Mouse (Mus musculus): ENCODE data around the gene Gm20388. TPM values are rescaled to one million over a fixed set of nuclear protein-coding genes. Genes with fewer than 3 reads are reported as not detected.

Gene Gm20388
- polyA plus RNA-seq, 1 experiment from 2014 or later, result not detected

DNA sequence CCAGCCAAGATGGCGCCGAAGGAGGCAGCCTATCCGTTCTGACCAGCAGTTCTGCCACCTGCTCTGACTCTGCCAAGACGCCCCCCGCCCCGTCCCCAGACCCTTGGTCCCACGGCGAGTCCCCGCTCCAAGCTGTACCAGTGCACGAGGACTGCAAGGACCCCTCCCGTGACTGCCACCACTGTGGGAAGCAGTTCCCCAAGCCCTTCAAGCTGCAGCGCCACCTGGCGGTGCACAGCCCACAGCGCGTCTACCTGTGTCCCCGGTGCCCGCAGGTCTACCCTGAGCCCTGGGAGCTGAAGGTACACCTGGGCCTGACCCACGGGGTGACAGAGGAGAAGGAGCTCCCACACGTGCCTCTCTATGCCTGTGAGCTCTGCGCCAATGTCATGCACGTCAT is 2358.8 kb downstream of the Gm20388 start:
- Histone ChIP-seq H3K27me3 (replicated peaks) (peaks cover 73% of the 10 kb centered on the region), H3K4me1 (peaks cover 46% of the 10 kb centered on the region), H3K36me3 (no peaks in the 10 kb centered on the region), H3K27ac (no peak overlapping the region), H3K4me3 (peak overlapping the region; percentile 56), H3K9me3 (replicated peaks) (no peaks in the 10 kb centered on the region), H3K9ac (peak overlapping the region; percentile 69), H3K4me2 (peak overlapping the region; percentile 81)
- 2% methylated on average over 21 of the region's 21 CpGs for WGBS (ENCODE audit: insufficient replicate concordance)
- ATAC-seq, result peak; percentile 36; the same call in 1 of the 2 replicates

- H3K4me3 ChIP-seq, result no peak overlapping the region
- 74% methylated on average over 7 of the region's 7 CpGs for WGBS (ENCODE audit: insufficient replicate concordance)
- ATAC-seq, result no peak
- no peak overlapping the region for H3K4me2 ChIP-seq
- H3K9me3 ChIP-seq (replicated peaks), result no peaks in the 10 kb centered on the region
- peaks cover 54% of the 10 kb centered on the region for H3K4me1 ChIP-seq
- H3K9ac ChIP-seq, result no peak overlapping the region
- H3K27me3 ChIP-seq (replicated peaks), result peaks cover 61% of the 10 kb centered on the region
- H3K27ac ChIP-seq, result no peak overlapping the region
- H3K36me3 ChIP-seq, result no peaks in the 10 kb centered on the region
Measured at GRCm38 (mm10) chr8:122270555-122270954, 2359.9 kb downstream of the Gm20388 start.

GRCm38 (mm10) chr8:122273152-122273551 is 2362.5 kb downstream of the Gm20388 start:
- Histone ChIP-seq H3K27me3 (replicated peaks) (peaks cover 35% of the 10 kb centered on the region), H3K27ac (peak overlapping the region; percentile 68), H3K36me3 (no peaks in the 10 kb centered on the region), H3K4me2 (peak overlapping the region; percentile 35; the same call in 1 of the 2 replicates), H3K9me3 (replicated peaks) (no peaks in the 10 kb centered on the region), H3K9ac (peak overlapping the region; percentile 56), H3K4me1 (peaks cover 80% of the 10 kb centered on the region), H3K4me3 (no peak overlapping the region)
- ATAC-seq, result peak; percentile 69
- 8% methylated on average over 5 of the region's 5 CpGs for WGBS (ENCODE audit: insufficient replicate concordance)

- no peak overlapping the region for H3K4me3 ChIP-seq
- WGBS (ENCODE audit: insufficient replicate concordance), result 27% methylated on average over 7 of the region's 7 CpGs
- H3K36me3 ChIP-seq, result no peaks in the 10 kb centered on the region
- H3K9me3 ChIP-seq (replicated peaks), result no peaks in the 10 kb centered on the region
- H3K27me3 ChIP-seq (replicated peaks), result peaks cover 28% of the 10 kb centered on the region
- H3K4me2 ChIP-seq, result peak overlapping the region; percentile 35
- peak; percentile 73 for ATAC-seq
- H3K9ac ChIP-seq, result peak overlapping the region; percentile 56
- peak overlapping the region; percentile 68 for H3K27ac ChIP-seq
- H3K4me1 ChIP-seq, result peaks cover 82% of the 10 kb centered on the region
Measured at GRCm38 (mm10) chr8:122273826-122274225, 2363.2 kb downstream of the Gm20388 start.

DNA sequence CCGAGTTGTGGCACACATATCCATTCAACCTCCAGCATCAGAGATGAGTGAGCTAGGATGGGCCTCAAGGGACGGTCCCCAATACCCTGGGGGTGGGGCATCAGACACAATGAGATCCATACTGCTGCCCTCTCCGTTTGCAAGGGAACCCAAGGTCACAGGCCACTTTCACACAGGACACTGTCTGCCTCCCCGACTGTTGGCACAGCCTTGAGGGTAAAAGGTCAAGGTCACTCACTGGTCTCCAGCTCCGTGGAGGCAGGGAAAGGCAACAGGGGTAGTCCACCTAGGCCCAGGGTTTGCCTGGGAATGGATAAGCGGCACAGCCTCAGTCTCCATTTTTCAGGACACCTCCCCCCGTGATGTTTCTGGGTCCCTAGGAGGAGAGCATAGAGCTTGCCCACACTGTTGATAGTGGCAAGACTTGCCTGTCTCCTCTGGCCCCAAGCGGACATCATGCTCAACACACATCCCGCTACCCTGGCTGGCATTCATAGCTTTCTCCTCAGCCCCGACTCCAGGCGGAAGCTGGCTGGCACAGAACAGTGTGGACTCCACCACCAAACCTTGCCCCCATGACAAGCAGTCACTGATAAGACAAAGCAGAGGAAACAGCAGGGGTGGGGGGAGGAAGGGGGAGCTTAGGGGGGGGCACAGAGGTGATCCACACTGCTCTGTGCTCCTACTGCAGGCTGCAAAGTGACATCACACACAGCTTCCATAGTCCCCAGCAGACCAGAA is 2364.2 kb downstream of the Gm20388 start:
- Histone ChIP-seq H3K27ac (peak overlapping the region; percentile 68), H3K4me2 (no peak overlapping the region), H3K4me1 (peaks cover 82% of the 10 kb centered on the region), H3K9ac (peak overlapping the region; percentile 56), H3K27me3 (replicated peaks) (peaks cover 22% of the 10 kb centered on the region), H3K36me3 (no peaks in the 10 kb centered on the region), H3K9me3 (replicated peaks) (no peaks in the 10 kb centered on the region), H3K4me3 (no peak overlapping the region)
- 61% methylated on average over 11 of the region's 11 CpGs for WGBS (ENCODE audit: insufficient replicate concordance)
- no peak for ATAC-seq

DNA sequence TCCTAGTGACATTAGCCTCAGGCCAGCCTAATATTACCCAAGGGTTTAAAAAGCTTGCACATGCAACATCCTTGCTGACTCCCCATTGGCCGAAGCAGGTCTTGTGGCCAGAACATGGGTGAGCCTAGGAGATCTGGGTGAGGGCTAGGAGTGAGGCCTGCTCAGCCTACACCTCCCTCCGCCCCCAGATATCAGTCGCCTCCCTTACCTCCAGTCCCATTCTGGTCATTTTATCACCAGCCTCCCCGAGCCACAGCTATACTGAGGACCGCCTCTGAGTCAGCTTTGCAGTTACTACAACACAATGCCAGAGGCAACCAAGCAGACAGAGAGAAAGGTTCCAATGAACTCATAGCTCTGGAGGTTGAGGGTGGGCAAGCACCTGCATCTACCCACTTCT is 2365.7 kb downstream of the Gm20388 start:
- Histone ChIP-seq H3K27me3 (replicated peaks) (peaks cover 8% of the 10 kb centered on the region; the same call in 1 of the 2 replicates), H3K27ac (peak overlapping the region; percentile 78), H3K9ac (peak overlapping the region; percentile 17; the same call in 1 of the 2 replicates), H3K4me3 (no peak overlapping the region), H3K9me3 (replicated peaks) (no peaks in the 10 kb centered on the region), H3K4me2 (peak overlapping the region; percentile 10; the same call in 1 of the 2 replicates), H3K4me1 (peaks cover 94% of the 10 kb centered on the region), H3K36me3 (no peaks in the 10 kb centered on the region)
- 58% methylated on average over 5 of the region's 5 CpGs for WGBS (ENCODE audit: insufficient replicate concordance)
- peak; percentile 50 for ATAC-seq

DNA sequence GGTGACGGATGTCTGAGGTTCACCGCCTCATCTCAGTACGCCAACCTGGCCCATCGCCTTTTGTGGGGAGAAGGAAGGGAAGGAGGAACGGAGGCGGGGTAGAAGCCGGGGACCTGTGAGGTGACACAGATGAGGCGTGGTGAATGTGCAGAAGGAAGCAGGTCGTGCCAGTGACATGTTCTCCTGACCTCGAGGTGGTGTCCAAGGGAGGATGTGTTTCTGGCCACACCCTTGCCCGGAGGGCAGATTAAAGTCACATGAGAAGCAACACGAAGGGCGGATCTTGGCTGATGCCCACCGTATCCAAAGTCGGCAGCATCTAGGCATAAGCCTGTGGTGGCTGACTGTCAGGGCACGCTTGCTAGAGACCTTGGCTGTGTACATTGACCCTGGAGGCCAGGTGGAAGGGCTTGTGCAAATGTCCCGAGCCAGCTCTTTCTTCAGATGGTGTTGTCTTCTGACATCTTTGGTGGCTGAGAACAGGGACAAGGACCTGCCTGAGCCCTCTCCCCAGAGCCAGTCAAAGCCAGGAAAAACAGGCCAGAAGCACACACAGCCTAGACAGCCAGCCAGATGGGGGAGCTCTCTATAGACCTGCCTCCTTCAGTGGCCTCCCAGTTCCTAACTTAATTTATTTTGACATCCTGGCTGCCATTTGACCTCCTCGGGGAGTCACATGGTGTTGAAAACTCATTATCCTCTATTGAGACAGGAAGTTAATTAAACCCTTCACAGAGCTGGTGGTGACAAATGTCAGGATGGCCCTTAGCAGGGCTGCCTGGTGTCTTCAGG is 2366.8 kb downstream of the Gm20388 start:
- Histone ChIP-seq H3K9me3 (replicated peaks) (no peaks in the 10 kb centered on the region), H3K9ac (peak overlapping the region; percentile 28), H3K27ac (peak overlapping the region; percentile 78), H3K4me3 (no peak overlapping the region), H3K4me2 (no peak overlapping the region), H3K27me3 (replicated peaks) (no peaks in the 10 kb centered on the region), H3K36me3 (no peaks in the 10 kb centered on the region), H3K4me1 (peaks cover 87% of the 10 kb centered on the region)
- 71% methylated on average over 18 of the region's 18 CpGs for WGBS (ENCODE audit: insufficient replicate concordance)
- ATAC-seq, result no peak

DNA sequence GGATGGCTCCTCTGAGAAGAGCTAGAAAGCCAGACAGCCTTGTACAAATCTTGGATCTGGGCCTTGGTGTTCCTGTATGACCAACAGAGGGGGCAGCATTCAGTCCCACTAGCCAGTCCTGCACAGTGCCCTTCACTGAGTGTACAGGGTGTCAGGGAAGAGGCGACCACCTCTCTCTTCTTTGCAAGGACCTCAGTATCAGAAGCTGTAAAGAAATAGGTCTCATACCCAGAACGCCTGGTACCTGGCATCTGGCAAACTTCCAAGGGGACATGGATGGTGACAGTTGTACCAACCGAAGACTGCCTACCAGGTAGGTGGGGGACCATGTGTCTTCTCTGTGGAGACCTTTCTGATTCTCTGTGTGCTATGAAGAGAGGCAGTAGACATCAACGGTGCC is 2369.5 kb downstream of the Gm20388 start:
- 60% methylated on average over 4 of the region's 4 CpGs for WGBS (ENCODE audit: insufficient replicate concordance)
- Histone ChIP-seq H3K4me1 (peaks cover 70% of the 10 kb centered on the region), H3K4me2 (peak overlapping the region; percentile 85)

GRCm38 (mm10) chr8:122280588-122281316 is 2370.1 kb downstream of the Gm20388 start:
- Histone ChIP-seq H3K4me1 (peaks cover 70% of the 10 kb centered on the region), H3K4me2 (peak overlapping the region; percentile 85), H3K9me3 (replicated peaks) (no peaks in the 10 kb centered on the region), H3K27me3 (replicated peaks) (no peaks in the 10 kb centered on the region), H3K9ac (peak overlapping the region; percentile 59), H3K27ac (peak overlapping the region; percentile 97), H3K4me3 (peak overlapping the region; percentile 96), H3K36me3 (peaks cover 11% of the 10 kb centered on the region; the same call in 1 of the 2 replicates)
- 8% methylated on average over 20 of the region's 20 CpGs for WGBS (ENCODE audit: insufficient replicate concordance)
- ATAC-seq, result peak; percentile 54

More for the DNA sequence above, 2369.5 kb downstream of the Gm20388 start:
- Histone ChIP-seq H3K9ac (peak overlapping the region; percentile 59), H3K9me3 (replicated peaks) (no peaks in the 10 kb centered on the region), H3K4me3 (peak overlapping the region; percentile 96), H3K36me3 (peaks cover 7% of the 10 kb centered on the region; the same call in 1 of the 2 replicates), H3K27ac (peak overlapping the region; percentile 97; the same call in 1 of the 2 replicates), H3K27me3 (replicated peaks) (no peaks in the 10 kb centered on the region)
- no peak for ATAC-seq

- ATAC-seq, result peak; percentile 82
- under 1% methylated on average over 47 of the region's 47 CpGs for WGBS (ENCODE audit: insufficient replicate concordance)
- Histone ChIP-seq H3K9me3 (replicated peaks) (no peaks in the 10 kb centered on the region), H3K36me3 (peaks cover 19% of the 10 kb centered on the region), H3K4me3 (peak overlapping the region; percentile 96), H3K4me2 (peak overlapping the region; percentile 85), H3K27ac (peak overlapping the region; percentile 97), H3K27me3 (replicated peaks) (no peaks in the 10 kb centered on the region), H3K4me1 (peaks cover 70% of the 10 kb centered on the region), H3K9ac (peak overlapping the region; percentile 68)
Measured at GRCm38 (mm10) chr8:122281317-122282034, 2370.8 kb downstream of the Gm20388 start.

- Histone ChIP-seq H3K27me3 (replicated peaks) (no peaks in the 10 kb centered on the region), H3K9me3 (replicated peaks) (no peaks in the 10 kb centered on the region), H3K4me1 (peaks cover 70% of the 10 kb centered on the region), H3K4me3 (peak within 1 kb of the TSS; percentile 96), H3K27ac (peak within 1 kb of the TSS; percentile 97), H3K36me3 (peaks cover 24% of the 10 kb centered on the region), H3K9ac (peak within 1 kb of the TSS; percentile 98), H3K4me2 (peak within 1 kb of the TSS; percentile 97)
- no peak for ATAC-seq
- WGBS (ENCODE audit: insufficient replicate concordance), result 0% methylated on average over 58 of the region's 60 CpGs
Measured at GRCm38 (mm10) chr8:122282035-122282358, 2371.4 kb downstream of the Gm20388 start, which contains the start of gene Zfpm1. Zfpm1 (plus strand) TSS chr8:122282141.

Data from liver, embryonic 12.5 days (tissue).